ENCODE assay signal across 11 mouse cellular contexts in the genomic region with DNA sequence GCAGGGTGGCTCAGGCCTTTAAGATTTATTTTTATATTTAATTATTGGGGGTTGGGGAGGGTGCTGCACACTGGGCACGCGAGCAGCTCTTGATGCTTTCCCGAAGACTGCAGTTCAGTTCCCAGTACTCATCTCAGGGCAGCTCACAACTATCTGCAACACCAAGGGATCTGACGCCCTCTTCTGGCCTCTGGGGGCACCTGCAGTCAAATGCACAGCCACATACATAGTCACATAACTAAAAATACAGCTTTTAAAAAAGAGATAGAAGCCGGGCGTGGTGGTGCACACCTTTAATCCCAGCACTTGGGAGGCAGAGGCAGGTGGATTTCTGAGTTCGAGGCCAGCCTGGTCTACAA. TPM values are rescaled to one million over a fixed set of nuclear protein-coding genes. Genes with fewer than 3 reads are reported as not detected.
DNase-seq lines count a peak whose midpoint lies in the region; ATAC-seq and TF ChIP-seq lines count a peak whose summit lies in the region.
"Had no signal": no experiment of that assay in that cellular context is flagged by ENCODE, and none has a peak within 500 bp of the region (broad histone marks: within the 10 kb centered on the region; RNA-seq: fewer than 3 reads in every experiment).

No protein-coding gene starts in this region.

- TF ChIP-seq CTCF in brain, embryonic 14.5 days (IDR thresholded peaks at IDR 0.05; ENCODE audit: borderline replicate concordance, extremely low read depth, insufficient read depth, insufficient read length) = peak; percentile 32; the same call in 1 of the 2 replicates

- no peaks in the 10 kb centered on the region for H3K36me3 ChIP-seq in kidney, embryonic 14.5 days (ENCODE audit: control insufficient read depth, insufficient read depth, low read length)
- H3K36me3 ChIP-seq in hindbrain, embryonic 13.5 days = no peaks in the 10 kb centered on the region
- no peaks in the 10 kb centered on the region for H3K36me3 ChIP-seq in midbrain, embryonic 15.5 days (replicated peaks)

- 0 out of 2 replicates have a peak overlapping the region, but pooled peaks have one; percentile 73 for H3K27ac ChIP-seq in kidney, embryonic 14.5 days (ENCODE audit: low read depth, low read length)
- H3K27ac ChIP-seq in hindbrain, embryonic 13.5 days = peak overlapping the region; percentile 71; the same call in 1 of the 2 replicates
- peak overlapping the region; percentile 62 for H3K27ac ChIP-seq in midbrain, embryonic 15.5 days
- H3K27ac ChIP-seq: macrophage had no signal

- H3K4me3 ChIP-seq in kidney, embryonic 14.5 days (ENCODE audit: low read length) = no peak overlapping the region
- no peak overlapping the region for H3K4me3 ChIP-seq in hindbrain, embryonic 13.5 days
- H3K4me3 ChIP-seq in midbrain, embryonic 15.5 days = no peak overlapping the region
- H3K4me3 ChIP-seq: erythroblast, embryonic 14.5 days had no signal

- no peak overlapping the region for H3K9ac ChIP-seq in kidney, embryonic 14.5 days (ENCODE audit: low read depth, low read length)
- H3K9ac ChIP-seq in hindbrain, embryonic 13.5 days = no peak overlapping the region
- no peak overlapping the region for H3K9ac ChIP-seq in midbrain, embryonic 15.5 days

- H3K4me1 ChIP-seq in kidney, embryonic 14.5 days (ENCODE audit: control insufficient read depth, insufficient read depth, low read length) = peaks cover 34% of the 10 kb centered on the region
- peaks cover 42% of the 10 kb centered on the region for H3K4me1 ChIP-seq in hindbrain, embryonic 13.5 days (replicated peaks)
- H3K4me1 ChIP-seq in midbrain, embryonic 15.5 days = peaks cover 41% of the 10 kb centered on the region

- no peak for ATAC-seq in kidney, embryonic 14.5 days (ENCODE audit: low FRiP score, low TSS enrichment)
- no peak for ATAC-seq in hindbrain, embryonic 13.5 days (ENCODE audit: low FRiP score)
- ATAC-seq in midbrain, embryonic 15.5 days (replicated peaks) = no peak
- ATAC-seq: Patski had no signal

- H3K9me3 ChIP-seq in kidney, embryonic 14.5 days (ENCODE audit: control insufficient read depth, low read length) = no peaks in the 10 kb centered on the region
- no peaks in the 10 kb centered on the region for H3K9me3 ChIP-seq in hindbrain, embryonic 13.5 days
- no peaks in the 10 kb centered on the region for H3K9me3 ChIP-seq in midbrain, embryonic 15.5 days

- H3K27me3 ChIP-seq in kidney, embryonic 14.5 days (ENCODE audit: control insufficient read depth, insufficient read depth, low read length) = no peaks in the 10 kb centered on the region; the same call in none of the 2 replicates
- H3K27me3 ChIP-seq in hindbrain, embryonic 13.5 days = peaks cover 62% of the 10 kb centered on the region
- H3K27me3 ChIP-seq in midbrain, embryonic 15.5 days (replicated peaks) = peaks cover 22% of the 10 kb centered on the region
- H3K27me3 ChIP-seq: Patski had no signal

- no peak overlapping the region for H3K4me2 ChIP-seq in kidney, embryonic 14.5 days (replicated peaks; ENCODE audit: low read depth, low read length)
- H3K4me2 ChIP-seq in hindbrain, embryonic 13.5 days = no peak overlapping the region
- no peak overlapping the region for H3K4me2 ChIP-seq in midbrain, embryonic 15.5 days

- 89% methylated on average over 7 of the region's 7 CpGs for WGBS in kidney, embryonic 14.5 days
- 81% methylated on average over 7 of the region's 7 CpGs for WGBS in hindbrain, embryonic 13.5 days
- WGBS in midbrain, embryonic 15.5 days = 84% methylated on average over 7 of the region's 7 CpGs

- TF ChIP-seq POLR2A in brain, embryonic 14.5 days (IDR thresholded peaks at IDR 0.05; ENCODE audit: borderline replicate concordance, extremely low read depth, insufficient read depth, insufficient read length, poor library complexity, severe bottlenecking) = no peak

- no peak for DNase-seq in kidney, postnatal 14 days
- DNase-seq in brain, embryonic 14.5 days (ENCODE audit: low read depth) = no peak
- no peak for DNase-seq in right cerebral cortex, postnatal 14 days
- no peak for DNase-seq in cerebellum, postnatal 25 days
- DNase-seq in thymus, postnatal 10 days (ENCODE audit: low spot score in 2 of 2) = no peak

RNA-seq across cellular contexts. Expression of a gene that starts 52.5 kb away (rescaled TPM):
- polyA plus RNA-seq in kidney, embryonic 14.5 days (2014; fragmentation: Nextera tagmentation; extraction: Ambion mirVana) = 23.9 and 25.4 TPM in 2 replicates
- polyA plus RNA-seq in brain, embryonic 14.5 days (2012; rRNA removed) = 93.8 and 94.9 TPM in 2 replicates
- polyA plus RNA-seq in hindbrain, embryonic 13.5 days (2015; fragmentation: Nextera tagmentation; extraction: Ambion mirVana) = 19.6 and 19.9 TPM in 2 replicates
- polyA plus RNA-seq in midbrain, embryonic 15.5 days (2015; fragmentation: Nextera tagmentation; extraction: Ambion mirVana) = 43.3 and 46.6 TPM in 2 replicates
